Mouse (Mus musculus) embryonic fibroblast, embryonic 13.5 days (primary cell): ENCODE data around the gene Foxi2.

Experiments
- CTCF ChIP-seq: IDR thresholded peaks from 2 replicates; pipeline ENCODE4 v1.5.1; 2011; ENCODE audit warnings: mild to moderate bottlenecking, control low read depth, low read length, moderate library complexity, borderline replicate concordance; ENCODE audit not compliant: insufficient read depth
- POLR2A ChIP-seq: IDR thresholded peaks from 2 replicates; pipeline ENCODE4 v1.6.1; 2011; ENCODE audit warnings: low read depth, mild to moderate bottlenecking, control low read depth, low read length, moderate library complexity

- TF ChIP-seq POLR2A (no peak), CTCF (no peak)
These were observed 13.0 kb upstream of the Foxi2 start for GRCm38 (mm10) chr7:135397096-135397495.
